Mouse (Mus musculus): Measurements from ENCODE around the gene Hes3.
A peak's percentile ranks its signal among the peaks of the same experiment; 100 is the strongest.

Gene Hes3

DNA sequence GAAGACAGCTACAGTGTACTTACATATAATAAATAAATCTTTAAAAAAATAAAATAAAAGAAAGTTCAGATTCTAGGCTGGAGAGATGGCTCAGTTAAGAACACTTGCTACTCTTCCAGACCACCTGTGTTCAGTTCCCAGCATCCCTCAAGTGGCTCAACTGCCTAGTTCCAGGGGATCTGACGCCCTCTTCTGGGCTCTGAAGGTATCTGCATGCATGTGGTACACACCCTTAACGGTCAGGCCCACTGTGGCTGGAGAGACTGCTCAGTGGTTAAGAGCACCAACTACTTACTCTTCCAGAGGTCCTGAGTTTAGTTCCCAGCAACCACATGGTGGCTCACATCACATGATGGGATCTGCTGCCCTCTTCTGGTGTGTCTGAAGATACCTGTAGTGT lies 13.5 kb downstream of the Hes3 start:
- DNase-seq: no peak

DNA sequence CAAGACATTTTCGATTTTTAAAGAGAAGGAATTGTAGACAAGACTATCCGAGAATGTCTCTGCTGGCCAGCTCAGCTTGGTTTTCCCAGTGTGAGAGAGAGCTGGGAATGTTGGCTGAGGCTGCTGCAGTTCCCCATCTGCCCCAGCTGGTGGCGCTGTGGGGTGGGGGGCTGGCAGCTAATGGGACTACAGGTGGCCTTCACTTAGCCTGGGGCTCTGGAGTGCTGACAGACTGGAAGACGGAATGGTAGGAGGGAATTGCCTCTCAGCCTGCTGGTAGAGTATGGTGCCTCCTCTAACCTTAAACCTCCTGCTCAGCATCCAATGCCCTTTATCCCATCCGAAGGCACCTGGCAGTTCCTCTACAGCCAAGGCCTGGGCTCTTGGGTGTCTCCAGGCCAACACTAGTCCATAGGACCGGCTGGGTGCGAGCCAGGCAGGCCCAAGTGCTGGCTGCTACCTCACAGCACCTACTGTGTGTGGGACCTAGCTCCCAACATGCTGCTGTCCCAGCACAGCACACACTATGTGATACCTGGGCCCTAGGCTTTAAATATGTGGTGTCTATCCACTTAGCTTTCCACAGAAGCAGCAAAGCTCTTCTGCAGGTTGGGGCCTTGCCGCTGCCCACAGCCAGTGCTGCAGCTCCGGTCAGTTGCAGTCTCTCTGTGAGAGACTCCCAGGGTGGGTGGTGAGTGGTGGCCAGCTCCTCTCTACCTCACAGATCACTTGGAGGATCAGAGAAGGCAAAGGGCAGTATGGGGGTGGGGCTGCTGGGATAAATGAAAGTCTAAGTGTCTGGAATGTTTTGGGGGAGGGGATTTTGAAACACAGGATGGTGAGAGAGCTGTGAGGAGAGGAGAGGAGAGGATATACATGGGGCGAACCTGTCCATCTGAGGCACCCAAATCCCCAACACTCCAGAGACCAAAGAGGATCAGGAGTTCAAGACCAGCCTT lies 14.8 kb downstream of the Hes3 start:
- peak in 1 of 2 experiments; percentile 80 for DNase-seq

DNA sequence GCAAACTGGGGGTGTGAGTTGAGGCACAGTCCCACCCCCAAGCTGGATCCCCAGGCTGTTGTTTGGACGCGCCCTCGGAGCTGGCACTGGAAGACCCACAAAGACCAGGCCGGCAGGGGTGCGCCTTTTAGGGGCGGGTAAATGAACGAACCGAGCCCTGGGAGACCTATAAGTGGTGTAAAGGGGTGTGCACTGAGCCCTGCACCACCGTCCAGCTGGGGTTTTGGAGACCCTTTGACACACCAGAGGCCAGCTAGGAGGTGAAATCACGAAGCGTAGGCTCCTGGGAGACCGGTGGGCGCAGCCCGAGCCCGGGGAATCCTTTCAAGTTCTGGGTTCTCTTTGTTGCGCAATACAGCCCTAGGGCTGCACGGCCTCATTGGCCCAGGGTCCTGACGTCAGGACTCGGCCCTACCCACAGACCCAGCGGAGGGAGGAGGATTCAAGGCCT lies 16.8 kb downstream of the Hes3 start:
- DNase-seq: no peak

- peak in 1 of 2 experiments; percentile 40 for DNase-seq
These were observed 17.7 kb downstream of the Hes3 start, which contains the start of gene Gpr153 for GRCm38 (mm10) chr4:152273621-152274236. TSS of gene Gpr153 (plus strand) at chr4:152274232.

- DNase-seq: no peak
These were observed 18.3 kb downstream of the Hes3 start for GRCm38 (mm10) chr4:152273191-152273590.

DNA sequence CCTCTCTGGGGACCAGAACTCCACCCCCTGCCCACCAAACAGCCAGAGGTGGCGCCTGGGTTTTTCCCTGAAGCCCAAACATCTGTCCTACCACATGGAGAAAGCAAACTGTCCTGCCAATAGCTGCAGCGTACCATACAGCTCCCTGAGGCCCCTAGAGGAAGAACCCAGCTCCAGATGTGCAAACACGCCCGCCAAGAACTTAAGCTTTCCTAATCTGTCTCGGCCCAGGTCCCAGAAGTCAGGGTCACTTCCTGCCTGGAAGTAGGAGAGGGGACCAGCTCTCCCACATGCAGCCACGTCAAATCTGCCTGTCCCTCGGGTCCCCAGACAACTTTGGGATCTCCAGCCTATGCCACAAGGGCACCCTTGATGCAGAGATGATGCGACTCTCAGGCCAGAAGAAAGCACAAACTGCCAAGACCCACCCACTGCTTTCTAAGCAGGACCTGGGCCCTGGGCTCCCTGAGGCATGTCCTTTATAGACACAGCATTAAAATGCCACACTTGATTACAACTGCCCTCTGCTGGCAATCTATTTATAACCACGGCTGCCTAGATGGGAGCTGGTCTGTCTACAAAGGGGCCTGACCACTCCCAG lies 18.9 kb downstream of the Hes3 start:
- peak in 1 of 2 experiments; percentile 45 for DNase-seq

DNA sequence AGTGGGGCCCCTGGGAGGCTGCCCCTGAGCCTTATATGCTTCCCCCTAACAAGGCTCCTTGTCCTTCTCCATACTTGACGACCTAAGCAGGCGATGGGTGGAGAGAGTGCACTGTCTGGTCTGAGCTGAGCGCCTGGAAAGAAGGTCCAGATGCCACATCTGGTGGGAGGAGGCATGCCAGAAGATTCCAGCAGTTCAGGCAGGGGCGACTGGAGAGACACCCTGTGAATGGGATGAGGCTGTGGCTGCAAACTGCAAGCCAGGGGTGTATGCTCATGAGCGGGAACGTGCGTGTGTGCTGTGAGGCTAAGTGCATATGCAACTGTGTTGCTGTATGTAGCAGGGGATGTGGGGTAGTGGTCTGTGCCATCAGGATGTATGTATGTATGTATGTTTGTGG lies 19.5 kb downstream of the Hes3 start:
- DNase-seq: no peak

- DNase-seq: no peak
These were observed 20.1 kb downstream of the Hes3 start for GRCm38 (mm10) chr4:152271334-152271733.

- DNase-seq: peak in 1 of 2 experiments; percentile 36
These were observed 20.9 kb downstream of the Hes3 start for GRCm38 (mm10) chr4:152270599-152270998.

- DNase-seq: no peak
These were observed 21.5 kb downstream of the Hes3 start for GRCm38 (mm10) chr4:152269967-152270366.

DNA sequence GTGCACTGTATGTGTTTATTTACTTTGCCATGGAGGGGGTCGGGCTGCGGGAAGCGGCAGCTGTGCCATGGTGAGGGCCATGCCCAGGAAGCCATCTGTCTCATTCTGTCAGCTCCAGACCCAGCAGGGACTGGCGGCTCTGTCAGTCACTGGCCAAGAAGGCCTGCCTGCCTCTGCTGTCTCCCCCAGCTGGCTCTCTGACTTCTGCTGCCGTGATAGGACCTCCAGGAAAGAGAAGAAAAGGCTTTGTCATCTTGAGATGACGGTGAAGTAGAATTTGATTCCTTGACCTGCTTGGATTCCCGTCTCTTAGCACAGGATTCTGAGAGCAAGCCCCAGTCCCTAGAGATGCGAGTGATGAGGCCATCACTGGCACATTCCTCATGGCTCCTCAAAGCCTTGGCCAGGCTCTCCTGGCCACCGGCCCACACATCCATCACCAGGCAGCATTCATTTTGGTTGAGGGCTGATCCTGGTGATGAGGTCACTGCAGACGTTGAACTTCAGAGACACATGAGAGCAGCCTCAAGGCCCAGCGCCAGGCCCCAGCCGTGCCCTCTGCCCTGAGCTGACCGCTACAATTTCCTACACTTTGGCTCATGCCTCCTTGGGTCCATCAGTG lies 23.6 kb downstream of the Hes3 start:
- DNase-seq: peak; percentile 75 to 83

- peak; percentile 84 to 87 for DNase-seq
These were observed 25.1 kb downstream of the Hes3 start for GRCm38 (mm10) chr4:152266236-152266895.

GRCm38 (mm10) chr4:152265791-152266190 lies 25.7 kb downstream of the Hes3 start:
- DNase-seq: no peak

DNA sequence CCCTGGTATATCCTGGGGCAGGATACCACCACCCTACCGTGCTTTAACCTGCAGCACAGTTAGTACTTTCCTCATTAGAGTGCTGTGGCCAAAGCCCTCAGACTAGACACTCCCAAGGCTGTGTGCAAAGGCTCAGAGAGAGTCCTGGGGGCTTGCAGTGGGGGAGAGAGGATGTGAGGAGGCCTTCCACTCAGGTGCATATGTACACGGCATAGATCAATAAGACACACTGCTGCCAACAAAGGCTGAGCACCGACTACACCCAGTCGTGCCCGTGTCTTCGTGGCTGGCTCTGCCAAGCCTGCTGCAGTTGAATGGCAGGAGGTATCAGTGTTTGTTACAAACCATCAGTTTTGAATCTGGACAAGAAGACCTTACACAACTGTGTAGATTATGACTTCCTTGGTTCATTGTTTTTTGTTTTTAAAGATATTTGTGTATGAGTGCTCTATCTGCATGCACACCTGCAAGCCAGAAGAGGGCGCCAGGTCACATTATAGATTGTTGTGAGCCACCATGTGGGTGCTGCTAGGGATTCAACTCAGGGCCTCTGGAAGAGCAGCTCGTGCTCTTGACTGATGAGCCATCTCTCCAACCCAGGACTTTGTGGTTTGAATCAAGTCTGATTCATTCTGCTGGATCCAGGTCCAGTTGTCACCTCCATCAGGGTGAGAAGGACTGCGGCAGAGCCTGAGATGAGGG lies 26.4 kb downstream of the Hes3 start:
- peak in 1 of 2 experiments; percentile 63 for DNase-seq

- no peak for DNase-seq
These were observed 27.3 kb downstream of the Hes3 start for GRCm38 (mm10) chr4:152264177-152264530.

- no peak for DNase-seq
These were observed 27.8 kb downstream of the Hes3 start for GRCm38 (mm10) chr4:152263512-152264176.

GRCm38 (mm10) chr4:152263089-152263488 lies 28.4 kb downstream of the Hes3 start:
- DNase-seq: no peak

DNA sequence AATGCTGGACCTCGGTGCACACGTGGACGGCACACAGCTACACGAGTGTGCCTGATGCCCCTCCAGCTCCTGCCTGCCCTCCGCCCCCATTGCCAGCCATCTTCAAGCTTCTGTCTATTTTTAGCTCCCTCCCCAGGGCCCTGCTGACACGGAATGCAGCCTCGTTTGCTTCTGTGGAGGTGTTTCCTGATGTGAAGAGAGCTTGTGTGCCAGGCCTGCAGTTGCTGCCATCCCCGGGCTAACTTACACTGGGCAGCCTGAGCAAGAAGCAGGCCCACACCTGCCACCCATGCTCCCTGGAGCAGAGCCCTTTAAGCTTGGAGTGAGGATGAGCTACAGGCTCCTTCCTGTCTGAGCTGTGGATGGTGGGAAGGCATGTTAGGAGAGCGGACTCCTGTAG lies 29.3 kb downstream of the Hes3 start:
- no peak for DNase-seq

DNA sequence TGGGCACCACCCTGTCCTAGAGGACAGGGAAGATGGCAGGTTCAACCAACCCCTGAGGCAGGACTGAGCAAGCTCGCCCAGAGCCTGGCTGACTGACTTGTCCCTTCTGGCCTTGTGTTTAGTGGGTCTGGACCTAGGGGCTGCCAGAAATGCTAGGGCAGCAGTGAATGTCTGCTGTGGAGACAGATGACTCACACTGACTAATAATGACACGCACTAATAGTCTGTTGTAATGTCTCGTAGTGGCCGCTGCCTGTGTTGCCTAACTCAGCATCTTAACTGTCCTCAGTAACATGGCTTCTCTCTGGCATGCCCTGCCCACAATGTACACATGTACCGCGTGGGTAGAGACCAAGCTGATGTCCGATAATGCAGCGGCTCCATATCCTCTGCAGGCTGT lies 31.0 kb downstream of the Hes3 start:
- no peak for DNase-seq

GRCm38 (mm10) chr4:152257070-152257469 lies 34.4 kb downstream of the Hes3 start:
- DNase-seq: peak; percentile 76 to 78

GRCm38 (mm10) chr4:152253183-152253759 lies 38.2 kb downstream of the Hes3 start:
- DNase-seq: no peak
